Mouse (Mus musculus) CH12.LX (cell line): ENCODE measurements around the gene Xpnpep2.

Source experiments
- CTCF ChIP-seq, 2 experiments: IDR thresholded peaks in 1 of 2; conservative IDR thresholded peaks in 1 of 2; 2 replicates each; pipeline ENCODE4 v1.5.1; 2011 to 2012; ENCODE audit warnings: low read depth in 2 of 2, low read length in 2 of 2, improper control_type of control experiment in 1 of 2, inconsistent platforms in 1 of 2, mild to moderate bottlenecking in 1 of 2, moderate library complexity in 1 of 2
- EP300 ChIP-seq: IDR thresholded peaks from 2 replicates; pipeline ENCODE4 v1.6.1; 2011; ENCODE audit warnings: low read length, improper control_type of control experiment
- HCFC1 ChIP-seq: IDR thresholded peaks from 2 replicates; pipeline ENCODE4 v1.6.1; 2012; ENCODE audit warnings: low read depth, mild to moderate bottlenecking, inconsistent platforms, low read length, improper control_type of control experiment
- MAFK ChIP-seq: IDR thresholded peaks from 2 replicates; pipeline ENCODE4 v1.6.1; 2011; ENCODE audit warnings: low read length, improper control_type of control experiment; ENCODE audit not compliant: insufficient replicate concordance
- MXI1 ChIP-seq: IDR thresholded peaks from 2 replicates; pipeline ENCODE4 v1.6.1; 2011; ENCODE audit warnings: mild to moderate bottlenecking, low read depth, low read length, improper control_type of control experiment
- MYC ChIP-seq: IDR thresholded peaks from 2 replicates; pipeline ENCODE4 v1.6.1; 2011; ENCODE audit warnings: low read depth, mild to moderate bottlenecking, improper control_type of control experiment, low read length
- NRF1 ChIP-seq: IDR thresholded peaks from 2 replicates; pipeline ENCODE4 v1.6.1; 2014; ENCODE audit warnings: low read depth, mild to moderate bottlenecking, inconsistent platforms, low read length, improper control_type of control experiment, moderate library complexity
- POLR2A ChIP-seq: IDR thresholded peaks from 2 replicates; pipeline ENCODE4 v1.6.1; 2011; ENCODE audit warnings: low read depth, mild to moderate bottlenecking, improper control_type of control experiment, low read length
- TCF12 ChIP-seq: IDR thresholded peaks from 2 replicates; pipeline ENCODE4 v1.6.1; 2014; ENCODE audit warnings: low read depth, mild to moderate bottlenecking, inconsistent platforms, low read length, improper control_type of control experiment
- UBTF ChIP-seq: IDR thresholded peaks from 2 replicates; pipeline ENCODE4 v1.6.1; 2012; ENCODE audit warnings: low read depth, mild to moderate bottlenecking, inconsistent platforms, low read length, improper control_type of control experiment, moderate library complexity

DNA sequence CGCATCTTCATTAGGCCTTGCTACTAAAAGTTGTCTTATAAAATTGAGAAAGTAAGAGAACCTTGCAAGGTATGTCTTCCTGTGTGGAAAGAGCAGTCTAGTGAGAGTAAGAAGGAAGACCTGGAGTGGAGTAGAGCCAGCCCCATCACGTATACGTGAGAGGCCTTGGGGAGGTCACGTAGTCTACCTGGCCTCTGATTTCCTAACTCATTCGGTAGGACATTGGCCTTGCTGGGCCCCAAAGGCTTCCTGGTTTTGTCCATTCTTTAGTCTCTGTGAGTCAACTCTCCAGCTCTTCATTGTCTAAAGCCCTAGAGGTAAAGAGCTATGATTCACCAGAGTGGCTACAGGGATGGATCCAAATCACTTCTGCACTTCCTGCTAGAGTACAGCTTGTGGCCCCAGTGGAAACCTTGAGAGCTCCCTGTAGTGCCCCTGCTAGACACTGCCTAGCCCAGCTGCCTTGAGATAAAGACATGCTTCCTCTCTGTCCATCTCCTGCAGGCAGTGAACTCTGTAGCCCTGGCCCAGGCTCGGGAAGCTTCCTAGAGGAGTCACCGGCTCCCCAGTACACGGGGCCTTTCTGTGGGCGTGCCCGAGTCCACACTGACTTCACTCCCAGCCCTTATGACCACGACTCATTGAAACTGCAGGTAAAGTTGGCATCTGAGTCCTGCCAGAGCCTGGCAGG is 49.8 kb downstream of the Xpnpep2 start:
- TF ChIP-seq MXI1 (no peak), MAFK (no peak), EP300 (no peak), TCF12 (no peak), HCFC1 (no peak), CTCF (conservative IDR thresholded peaks at IDR 0.05 in 1 of 2, IDR thresholded peaks at IDR 0.05 in 1 of 2; ENCODE audit: low read depth in 2 of 2, low read length in 2 of 2) (no peak), POLR2A (no peak), NRF1 (no peak), UBTF (no peak), MYC (no peak)
